14 mouse cellular contexts compared by ENCODE assay signal in genomic region chr5:4312675-4313074, GRCm38 (mm10).
DNase-seq lines count a peak whose midpoint lies in the region; ATAC-seq and TF ChIP-seq lines count a peak whose summit lies in the region.
"Had no signal": no experiment of that assay in that cellular context is flagged by ENCODE, and none has a peak within 500 bp of the region (broad histone marks: within the 10 kb centered on the region; RNA-seq: fewer than 3 reads in every experiment).

No protein-coding gene starts in this region.

- 43% methylated on average over 14 of the region's 14 CpGs for WGBS in heart, embryonic 12.5 days
- 19% methylated on average over 14 of the region's 14 CpGs for WGBS in lung, embryonic 14.5 days
- WGBS in lung, adult 2 months = 33% methylated on average over 14 of the region's 14 CpGs
- 56% methylated on average over 14 of the region's 14 CpGs for WGBS in heart, postnatal 0 days

- DNase-seq in heart, postnatal 14 days = no peak
- peak; percentile 88 for DNase-seq in lung, embryonic 14.5 days
- DNase-seq in lung, adult 2 months = no peak
- DNase-seq in heart, postnatal 0 days (ENCODE audit: low spot score) = no peak
- peak; percentile 50 for DNase-seq in lung, postnatal 36 days
- no peak for DNase-seq in spleen, adult 12 weeks (ENCODE audit: low spot score)
- DNase-seq in right cerebral cortex, postnatal 14 days = no peak
- DNase-seq: adrenal gland, postnatal 14 days; forebrain, postnatal 0 days; gastrocnemius, postnatal 36 days; kidney, adult 18-20 months had no signal

- peaks cover 5% of the 10 kb centered on the region; the same call in 1 of the 2 replicates for H3K9me3 ChIP-seq in heart, embryonic 12.5 days (replicated peaks)
- H3K9me3 ChIP-seq in lung, embryonic 14.5 days (ENCODE audit: low read depth, low read length) = no peaks in the 10 kb centered on the region; the same call in 1 of the 2 replicates
- no peaks in the 10 kb centered on the region for H3K9me3 ChIP-seq in heart, postnatal 0 days (replicated peaks; ENCODE audit: control insufficient read depth, low read length)

- no peaks in the 10 kb centered on the region for H3K27me3 ChIP-seq in heart, embryonic 12.5 days (replicated peaks)
- no peaks in the 10 kb centered on the region for H3K27me3 ChIP-seq in lung, embryonic 14.5 days (ENCODE audit: insufficient read depth, low read length)
- H3K27me3 ChIP-seq in heart, postnatal 0 days (ENCODE audit: control insufficient read depth, insufficient read depth, low read length) = no peaks in the 10 kb centered on the region

- TF ChIP-seq POLR2A in lung, adult 2 months (IDR thresholded peaks at IDR 0.05; ENCODE audit: borderline replicate concordance, extremely low read depth, low read depth, low read length) = no peak

- 0 out of 2 replicates have a peak overlapping the region, but pooled peaks have one; percentile 10 for H3K4me2 ChIP-seq in heart, embryonic 12.5 days
- peak overlapping the region; percentile 31 for H3K4me2 ChIP-seq in lung, embryonic 14.5 days
- H3K4me2 ChIP-seq in heart, postnatal 0 days (ENCODE audit: low read depth, low read length) = no peak overlapping the region
- H3K4me2 ChIP-seq: liver, embryonic 11.5 days; midbrain, embryonic 11.5 days had no signal

- H3K27ac ChIP-seq in heart, embryonic 12.5 days (ENCODE audit: poor library complexity, severe bottlenecking) = peak overlapping the region; percentile 30
- H3K27ac ChIP-seq in lung, embryonic 14.5 days (ENCODE audit: low read depth) = peak overlapping the region; percentile 75
- peak overlapping the region; percentile 34; the same call in 1 of the 2 replicates for H3K27ac ChIP-seq in heart, postnatal 0 days (ENCODE audit: low read depth)

- H3K4me1 ChIP-seq in heart, embryonic 12.5 days (replicated peaks) = peaks cover 22% of the 10 kb centered on the region
- H3K4me1 ChIP-seq in lung, embryonic 14.5 days (ENCODE audit: insufficient read depth) = peaks cover 7% of the 10 kb centered on the region; the same call in 1 of the 2 replicates
- H3K4me1 ChIP-seq in lung, adult 2 months (ENCODE audit: control insufficient read depth, insufficient read depth, low read length) = no peaks in the 10 kb centered on the region
- H3K4me1 ChIP-seq in heart, postnatal 0 days (ENCODE audit: control insufficient read depth, insufficient read depth) = peaks cover 15% of the 10 kb centered on the region; the same call in 1 of the 2 replicates

- intact Hi-C loops in heart, postnatal 14 days (cut with DNase I) = no loop called here

- ATAC-seq in heart, embryonic 12.5 days (ENCODE audit: insufficient number of reproducible peaks, low FRiP score) = no peak
- peak; percentile 93 for ATAC-seq in lung, embryonic 14.5 days (ENCODE audit: insufficient read depth)
- no peak for ATAC-seq in heart, postnatal 0 days (ENCODE audit: insufficient read depth, low read depth)
- ATAC-seq: forebrain, postnatal 0 days had no signal

- no peaks in the 10 kb centered on the region for H3K36me3 ChIP-seq in heart, embryonic 12.5 days
- H3K36me3 ChIP-seq in lung, embryonic 14.5 days (ENCODE audit: insufficient read depth) = no peaks in the 10 kb centered on the region
- no peaks in the 10 kb centered on the region for H3K36me3 ChIP-seq in heart, postnatal 0 days (replicated peaks; ENCODE audit: control insufficient read depth, insufficient read depth, low read length)

- no peak for TF ChIP-seq EP300 in heart, postnatal 0 days (IDR thresholded peaks at IDR 0.05; ENCODE audit: low read depth)

- no peak for TF ChIP-seq CTCF in lung, embryonic 14.5 days (IDR thresholded peaks at IDR 0.05; ENCODE audit: low read depth)
- TF ChIP-seq CTCF in lung, adult 2 months (IDR thresholded peaks at IDR 0.05; ENCODE audit: insufficient read depth, low read length) = no peak
- no peak for TF ChIP-seq CTCF in heart, postnatal 0 days (IDR thresholded peaks at IDR 0.05; ENCODE audit: low read depth)

- no peak overlapping the region for H3K9ac ChIP-seq in heart, embryonic 12.5 days
- no peak overlapping the region for H3K9ac ChIP-seq in lung, embryonic 14.5 days
- no peak overlapping the region for H3K9ac ChIP-seq in heart, postnatal 0 days (replicated peaks; ENCODE audit: low read depth, low read length)
- H3K9ac ChIP-seq: forebrain, postnatal 0 days had no signal

- no peak overlapping the region for H3K4me3 ChIP-seq in heart, embryonic 12.5 days
- H3K4me3 ChIP-seq in lung, embryonic 14.5 days (ENCODE audit: low read depth, low read length) = no peak overlapping the region
- H3K4me3 ChIP-seq in lung, adult 2 months (replicated peaks; ENCODE audit: extremely low read depth, low read depth, low read length) = no peak overlapping the region
- H3K4me3 ChIP-seq in heart, postnatal 0 days (ENCODE audit: low read depth, low read length) = no peak overlapping the region

Comparison
In these comparisons a context has a peak if more than half of its experiments do, and no peak if none do; other contexts are left out.
1. DNase-seq: peak in lung, embryonic 14.5 days (single experiment) and lung, postnatal 36 days (single experiment); none in heart, postnatal 14 days (0 of 2), lung, adult 2 months (single experiment), heart, postnatal 0 days (single experiment), spleen, adult 12 weeks (single experiment) and right cerebral cortex, postnatal 14 days (single experiment).
2. Peak in every context shown above with its lines, with median percentiles within 50 percentile points of each other: H3K27ac ChIP-seq.